Mouse (Mus musculus) limb, embryonic 14.5 days (tissue): Measurements from ENCODE around the gene Stxbp1. TPM values are rescaled to one million over a fixed set of nuclear protein-coding genes. Genes with fewer than 3 reads are reported as not detected.

Source experiments
- ATAC-seq: fragments of 200-750 bp; cut with Nextera tagmentation; 2 replicates; pipeline ENCODE4 v1.8.0; 2017; ENCODE audit warnings: low read depth, moderate number of reproducible peaks, moderate TSS enrichment; ENCODE audit not compliant: low FRiP score
- DNase-seq: peaks from one replicate; pipeline ENCODE4 v3.0.0-alpha.2; 2015; ENCODE audit warnings: low spot score
- H3K27ac ChIP-seq: fragments of 300-500 bp; sonication (generic); replicated peaks from 2 replicates; pipeline ENCODE4 v1.5.1; 2014; ENCODE audit warnings: low read depth, mild to moderate bottlenecking, low read length, moderate library complexity, mixed read lengths
- H3K27me3 ChIP-seq: fragments of 300-500 bp; sonication (generic); 2 replicates; pipeline ENCODE4 v1.6.1; 2014; ENCODE audit warnings: low read length, mixed read lengths; ENCODE audit not compliant: control insufficient read depth, insufficient read depth
- H3K36me3 ChIP-seq: fragments of 300-500 bp; sonication (generic); 2 replicates; pipeline ENCODE4 v1.6.1; 2014; ENCODE audit warnings: mild to moderate bottlenecking, low read length, moderate library complexity, mixed read lengths; ENCODE audit not compliant: control insufficient read depth, insufficient read depth
- H3K4me1 ChIP-seq: fragments of 300-500 bp; sonication (generic); 2 replicates; pipeline ENCODE4 v1.6.1; 2014; ENCODE audit warnings: antibody characterized with exemption, low read length, mixed read lengths; ENCODE audit not compliant: control insufficient read depth, insufficient read depth
- H3K4me2 ChIP-seq: fragments of 300-500 bp; sonication (generic); replicated peaks from 2 replicates; pipeline ENCODE4 v1.6.1; 2014; ENCODE audit warnings: low read depth, mild to moderate bottlenecking, low read length, moderate library complexity; ENCODE audit not compliant: severe bottlenecking
- H3K4me3 ChIP-seq: fragments of 300-500 bp; sonication (generic); replicated peaks from 2 replicates; pipeline ENCODE4 v1.5.1; 2014; ENCODE audit warnings: low read length
- H3K9ac ChIP-seq: fragments of 300-500 bp; sonication (generic); 2 replicates; pipeline ENCODE4 v1.6.1; 2014; ENCODE audit warnings: mild to moderate bottlenecking, low read depth, low read length, moderate library complexity; ENCODE audit not compliant: severe bottlenecking
- H3K9me3 ChIP-seq: fragments of 300-500 bp; sonication (generic); 2 replicates; pipeline ENCODE4 v1.6.1; 2016; ENCODE audit warnings: low read length; ENCODE audit not compliant: control insufficient read depth
- POLR2A ChIP-seq: fragments of 200-500 bp; IDR thresholded peaks from 2 replicates; pipeline ENCODE4 v1.8.0; 2012; ENCODE audit warnings: inconsistent platforms, mild to moderate bottlenecking, moderate library complexity, borderline replicate concordance; ENCODE audit not compliant: insufficient read depth, insufficient read length; ENCODE audit errors: extremely low read depth
- WGBS: fragments of 180-500 bp; shearing (Covaris S2); extraction: QIAGEN DNeasy Blood & Tissue Kit; methylation state at CpG from one replicate; pipeline ENCODE4 v1.1.7; 2014; 5-methylcytosine and 5-hydroxymethylcytosine counted together
- polyA plus RNA-seq, 2 experiments: library from polyadenylated mRNA; depleted of rRNA in 1 of 2; stranded (reverse) in 1 of 2; unstranded in 1 of 2; fragments of >200 nt; fragmentation: Nextera tagmentation in 1 of 2; extraction: Ambion mirVana in 1 of 2; gene quantifications; 2 replicates each; pipeline versions ENCODE4 v1.2.1 to v1.2.3; 2012 to 2014

The Stxbp1 gene
- polyA plus RNA-seq, 2 experiments: 15.8 to 22.2 TPM

DNA sequence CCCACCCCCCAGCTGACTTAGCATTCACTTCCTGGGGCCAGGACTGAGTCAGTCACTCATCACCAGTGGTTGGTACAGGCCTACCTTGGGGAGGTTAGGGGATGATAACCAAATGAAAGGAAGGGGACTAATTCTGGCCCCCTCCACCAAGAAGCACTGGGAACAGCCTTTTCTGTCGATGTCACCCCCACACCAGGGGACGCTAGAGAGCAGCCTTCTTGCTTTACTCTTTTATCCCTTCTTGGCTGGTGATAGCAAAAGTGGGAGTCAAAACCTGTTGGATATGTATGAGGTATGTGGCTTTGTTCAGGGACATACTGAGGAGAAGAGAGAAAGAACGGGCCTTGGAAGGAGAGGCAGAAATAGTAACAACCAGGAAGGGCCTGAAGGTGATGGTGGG, 83.7 kb downstream of the Stxbp1 start:
- no peak for ATAC-seq
- no peak for DNase-seq
- 82% methylated on average over 3 of the region's 3 CpGs for WGBS
- H3K9ac ChIP-seq: no peak overlapping the region
- no peak overlapping the region for H3K4me3 ChIP-seq
- H3K4me2 ChIP-seq: no peak overlapping the region
- H3K4me1 ChIP-seq: no peaks in the 10 kb centered on the region; the same call in 1 of the 2 replicates
- no peaks in the 10 kb centered on the region for H3K9me3 ChIP-seq
- no peak overlapping the region for H3K27ac ChIP-seq
- H3K27me3 ChIP-seq: no peaks in the 10 kb centered on the region
- TF ChIP-seq POLR2A: no peak
- peaks cover 34% of the 10 kb centered on the region for H3K36me3 ChIP-seq

DNA sequence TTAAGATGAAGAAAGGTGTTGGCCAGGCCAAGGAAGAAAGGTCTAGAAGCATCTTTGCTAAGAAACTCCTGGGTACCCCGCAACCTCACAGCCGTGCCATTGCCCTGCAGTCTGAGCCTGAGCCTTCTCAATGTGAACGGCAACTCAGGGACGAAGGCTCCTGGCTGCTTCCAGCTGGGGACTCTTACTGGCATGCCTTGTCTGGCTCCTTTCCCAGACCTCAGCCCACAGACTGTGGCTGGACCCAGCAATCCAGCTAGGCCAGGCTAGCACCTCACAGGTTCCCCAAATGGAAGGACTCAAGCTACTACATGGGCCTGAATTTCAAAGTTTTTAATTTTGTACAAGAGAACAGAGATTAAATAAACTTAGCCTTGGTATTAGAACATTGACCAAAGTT, 85.2 kb downstream of the Stxbp1 start:
- Histone ChIP-seq H3K9me3 (no peaks in the 10 kb centered on the region), H3K9ac (no peak overlapping the region), H3K27ac (no peak overlapping the region), H3K4me3 (no peak overlapping the region), H3K27me3 (no peaks in the 10 kb centered on the region), H3K4me2 (no peak overlapping the region), H3K36me3 (peaks cover 34% of the 10 kb centered on the region), H3K4me1 (peaks cover 2% of the 10 kb centered on the region; the same call in 1 of the 2 replicates)
- DNase-seq (no peak), ATAC-seq (no peak)
- WGBS: 85% methylated on average over 4 of the region's 4 CpGs
- no peak for TF ChIP-seq POLR2A

DNA sequence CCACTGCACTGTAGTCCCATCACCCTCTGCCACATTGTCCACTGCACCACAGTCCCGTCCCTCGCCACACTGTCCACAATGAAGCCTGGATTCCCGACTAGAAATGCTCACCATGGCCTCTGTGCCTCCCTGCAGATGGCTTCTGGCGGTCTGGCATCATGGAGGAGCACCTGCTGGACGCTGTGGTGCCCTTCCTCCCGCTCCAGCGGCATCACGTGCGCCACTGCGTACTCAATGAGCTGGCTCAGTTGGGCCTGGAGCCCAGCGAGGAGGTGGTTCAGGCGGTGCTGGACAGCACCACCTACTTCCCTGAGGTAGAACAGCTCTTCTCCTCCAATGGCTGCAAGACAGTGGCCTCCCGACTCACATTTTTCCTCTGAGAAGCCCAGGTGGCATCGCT, 85.7 kb downstream of the Stxbp1 start:
- Histone ChIP-seq H3K9ac (no peak overlapping the region), H3K4me2 (no peak overlapping the region), H3K36me3 (peaks cover 34% of the 10 kb centered on the region), H3K4me1 (peaks cover 2% of the 10 kb centered on the region; the same call in 1 of the 2 replicates), H3K27me3 (no peaks in the 10 kb centered on the region), H3K27ac (no peak overlapping the region), H3K4me3 (no peak overlapping the region), H3K9me3 (no peaks in the 10 kb centered on the region)
- DNase-seq (no peak), ATAC-seq (no peak)
- TF ChIP-seq POLR2A: no peak
- 87% methylated on average over 14 of the region's 14 CpGs for WGBS

DNA sequence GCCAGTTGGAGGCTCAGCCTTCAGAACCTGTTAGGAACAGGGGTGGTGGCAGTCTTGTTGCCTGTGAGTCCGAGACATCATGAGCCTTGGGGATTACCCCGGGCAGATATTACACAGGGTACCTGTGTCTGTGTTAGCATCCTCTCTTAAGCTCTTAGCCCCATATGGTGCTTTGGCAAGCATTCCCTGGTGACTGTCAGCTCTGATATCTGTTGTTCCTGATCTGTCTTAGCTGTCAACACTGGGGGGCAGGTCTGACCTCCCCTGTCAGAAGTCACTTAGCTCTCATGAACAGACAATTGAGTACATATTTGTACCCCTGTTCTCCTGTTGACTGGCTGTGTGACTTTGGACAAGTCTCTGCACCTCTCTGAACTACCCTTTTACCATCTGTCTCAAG, 88.0 kb downstream of the Stxbp1 start:
- WGBS: 91% methylated on average over 2 of the region's 2 CpGs

DNA sequence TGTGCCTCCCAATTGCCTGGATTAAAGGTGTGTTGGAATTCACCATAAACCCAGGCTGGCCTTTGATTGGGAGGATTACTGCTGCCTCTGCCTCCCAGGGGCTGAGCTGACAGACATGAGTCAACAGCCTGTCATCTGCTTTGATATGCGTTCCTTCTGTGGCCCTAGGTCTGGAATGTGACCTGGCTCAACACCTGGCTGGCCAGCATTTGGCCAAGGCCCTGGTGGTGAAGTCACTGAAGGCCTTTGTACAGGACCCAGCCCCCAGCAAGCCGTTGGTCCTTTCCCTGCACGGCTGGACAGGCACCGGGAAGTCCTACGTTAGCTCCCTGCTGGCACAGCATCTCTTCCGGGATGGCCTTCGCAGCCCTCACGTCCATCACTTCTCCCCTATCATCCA, 88.5 kb downstream of the Stxbp1 start:
- no peak for ATAC-seq
- no peaks in the 10 kb centered on the region for H3K27me3 ChIP-seq
- DNase-seq: no peak
- H3K27ac ChIP-seq: no peak overlapping the region
- H3K9ac ChIP-seq: 0 out of 2 replicates have a peak overlapping the region, but pooled peaks have one; percentile 16
- 73% methylated on average over 8 of the region's 8 CpGs for WGBS
- peaks cover 40% of the 10 kb centered on the region for H3K36me3 ChIP-seq
- TF ChIP-seq POLR2A: no peak
- H3K4me1 ChIP-seq: peaks cover 2% of the 10 kb centered on the region; the same call in 1 of the 2 replicates
- H3K4me2 ChIP-seq: no peak overlapping the region
- no peaks in the 10 kb centered on the region for H3K9me3 ChIP-seq
- no peak overlapping the region for H3K4me3 ChIP-seq

More for the DNA sequence above, 88.0 kb downstream of the Stxbp1 start:
- Histone ChIP-seq H3K36me3 (peaks cover 40% of the 10 kb centered on the region), H3K27ac (no peak overlapping the region), H3K9me3 (no peaks in the 10 kb centered on the region), H3K4me3 (no peak overlapping the region), H3K27me3 (no peaks in the 10 kb centered on the region), H3K4me2 (no peak overlapping the region), H3K9ac (no peak overlapping the region), H3K4me1 (peaks cover 2% of the 10 kb centered on the region; the same call in 1 of the 2 replicates)
- ATAC-seq (no peak), DNase-seq (no peak)
- TF ChIP-seq POLR2A: no peak
